Mouse (Mus musculus) embryo, embryonic 11.5 days (tissue): ENCODE data around the gene Rpl34.

Experiments used
- DNase-seq: peaks from one replicate; pipeline ENCODE4 v3.0.0-alpha.2; 2012; ENCODE audit warnings: low read depth, low spot score

Gene Rpl34

DNA sequence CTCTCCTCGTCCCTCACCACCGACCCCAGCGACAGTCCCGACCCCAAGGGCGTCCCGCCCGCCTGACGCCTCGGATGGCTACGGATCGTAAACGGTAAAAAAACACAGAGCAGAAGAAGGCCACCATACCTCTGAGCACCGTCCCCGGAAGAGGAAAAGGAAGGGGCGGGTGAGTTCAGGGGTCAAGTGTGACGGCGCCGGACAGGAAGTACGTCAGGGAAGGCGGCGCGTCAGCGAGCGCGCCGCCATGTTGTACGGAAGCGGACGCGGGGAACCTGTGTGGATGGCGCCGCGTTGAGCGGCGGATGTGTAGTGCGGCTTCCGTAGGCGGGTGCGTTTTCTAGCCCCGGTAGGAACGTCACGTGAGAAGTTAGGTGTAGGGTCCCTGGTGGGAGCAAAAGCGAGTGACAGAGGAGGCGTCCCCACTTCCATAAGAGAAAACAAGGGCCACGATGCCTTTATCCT lies at the start of gene Rpl34:
Rpl34 (minus strand) TSS at position 210 of the 465 bp plus-strand sequence.
- peak; percentile 91 for DNase-seq

DNA sequence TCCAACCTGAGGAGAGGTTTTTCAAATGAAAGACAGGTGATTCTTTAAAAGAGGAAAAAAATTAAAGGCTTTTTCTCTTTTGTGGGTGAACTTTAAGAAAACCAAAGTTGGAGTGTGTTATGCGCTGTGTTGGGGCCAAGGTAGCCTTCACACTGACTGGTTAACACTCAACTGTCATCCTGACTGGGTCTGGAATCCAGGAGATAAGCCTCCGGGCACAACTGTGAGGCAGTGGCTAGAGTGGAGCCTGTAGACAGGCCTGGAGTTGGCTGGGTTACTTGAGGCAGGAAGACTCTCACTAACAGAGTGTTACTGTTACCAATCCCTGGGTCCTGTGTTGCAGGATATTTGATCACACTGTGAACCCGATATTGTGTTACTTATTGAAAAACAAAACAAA lies 38.0 kb upstream of the Rpl34 start:
- DNase-seq, result no peak

DNA sequence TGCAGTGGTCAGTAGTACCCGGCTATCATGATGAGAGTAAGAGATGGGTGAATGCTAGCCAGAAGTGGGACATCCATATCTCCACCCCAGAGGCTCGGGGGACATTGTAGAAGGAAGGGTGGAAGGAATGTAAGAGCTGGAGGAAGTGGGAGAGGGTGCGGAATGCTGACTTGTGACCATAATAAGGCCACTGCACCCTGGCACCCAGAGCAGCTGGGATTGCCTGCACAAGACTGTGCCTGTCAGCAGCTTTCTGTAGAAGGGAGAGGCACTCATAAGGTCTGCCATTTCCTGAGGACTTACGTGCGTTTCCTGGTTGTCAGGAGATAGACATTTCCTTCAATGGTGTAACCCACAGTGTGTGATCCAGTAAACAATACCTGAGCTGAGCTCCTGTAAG lies 33.9 kb upstream of the Rpl34 start:
- DNase-seq, result no peak

DNA sequence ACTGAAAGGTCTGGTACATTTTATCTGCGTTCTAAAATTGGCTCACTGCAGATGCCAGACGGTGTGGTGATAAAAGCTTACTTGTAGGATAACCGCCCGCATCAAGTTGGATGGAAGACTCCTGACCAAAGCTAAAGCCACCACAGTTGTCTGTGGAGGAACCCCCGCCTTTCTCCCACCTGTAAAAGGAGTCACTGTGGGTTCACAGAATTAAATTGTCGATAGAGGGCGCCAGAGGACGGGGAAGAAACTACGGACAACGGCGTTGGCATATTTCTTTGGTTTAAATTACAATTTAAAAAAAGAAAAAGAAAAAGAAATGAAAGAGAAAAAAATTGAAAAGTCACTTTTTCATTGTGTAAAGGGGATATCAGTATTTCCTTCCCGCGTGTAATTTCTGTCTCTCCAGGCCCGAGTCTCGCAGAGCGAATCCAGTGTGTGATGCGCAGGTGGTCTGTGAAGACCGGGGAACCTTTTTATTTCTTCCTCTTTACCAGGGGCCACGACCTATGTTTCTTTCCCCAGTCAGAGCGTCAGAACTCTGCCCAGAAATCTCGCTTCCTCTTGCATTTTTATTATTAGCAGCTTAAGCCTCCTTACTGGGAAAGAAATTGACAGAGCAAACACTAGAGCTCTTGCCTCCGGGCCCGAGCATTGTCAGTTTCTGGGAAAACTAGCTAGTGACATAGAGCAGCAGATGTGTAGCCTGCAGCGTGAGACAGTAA lies 30.7 kb upstream of the Rpl34 start:
- peak; percentile 54 for DNase-seq

DNA sequence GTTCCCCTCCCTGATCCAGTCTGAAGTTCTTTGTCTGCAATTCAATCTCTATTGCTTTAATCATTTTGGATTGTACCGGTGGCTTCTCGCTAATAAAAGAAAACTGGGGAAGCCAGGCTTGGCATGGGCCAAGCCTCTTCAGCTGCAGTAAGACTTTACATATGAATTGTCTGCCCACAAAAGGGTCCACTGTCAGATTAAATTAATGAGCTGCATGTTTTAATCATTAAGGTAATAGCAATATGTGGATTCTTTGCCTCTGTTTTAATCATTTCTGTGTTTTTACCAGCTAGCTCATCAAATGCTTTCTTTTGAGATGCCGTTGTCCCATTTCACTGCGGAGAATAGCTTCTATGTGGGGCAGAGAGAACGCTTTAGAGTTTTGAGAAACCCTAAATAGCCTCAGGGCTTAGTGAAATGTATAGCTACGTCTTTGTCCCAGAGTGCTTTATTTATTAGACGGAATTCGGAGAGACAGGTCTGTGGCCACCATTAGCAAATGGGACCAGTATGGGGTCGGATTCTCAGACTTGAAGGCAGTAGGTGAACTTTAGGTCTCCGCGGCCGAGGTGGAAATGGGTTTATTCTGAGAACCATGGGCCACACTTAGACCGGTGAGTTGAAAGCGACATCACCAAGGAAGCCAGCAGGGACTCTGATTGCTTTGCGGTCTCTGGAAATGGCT lies 28.1 kb upstream of the Rpl34 start:
- DNase-seq, result no peak

DNA sequence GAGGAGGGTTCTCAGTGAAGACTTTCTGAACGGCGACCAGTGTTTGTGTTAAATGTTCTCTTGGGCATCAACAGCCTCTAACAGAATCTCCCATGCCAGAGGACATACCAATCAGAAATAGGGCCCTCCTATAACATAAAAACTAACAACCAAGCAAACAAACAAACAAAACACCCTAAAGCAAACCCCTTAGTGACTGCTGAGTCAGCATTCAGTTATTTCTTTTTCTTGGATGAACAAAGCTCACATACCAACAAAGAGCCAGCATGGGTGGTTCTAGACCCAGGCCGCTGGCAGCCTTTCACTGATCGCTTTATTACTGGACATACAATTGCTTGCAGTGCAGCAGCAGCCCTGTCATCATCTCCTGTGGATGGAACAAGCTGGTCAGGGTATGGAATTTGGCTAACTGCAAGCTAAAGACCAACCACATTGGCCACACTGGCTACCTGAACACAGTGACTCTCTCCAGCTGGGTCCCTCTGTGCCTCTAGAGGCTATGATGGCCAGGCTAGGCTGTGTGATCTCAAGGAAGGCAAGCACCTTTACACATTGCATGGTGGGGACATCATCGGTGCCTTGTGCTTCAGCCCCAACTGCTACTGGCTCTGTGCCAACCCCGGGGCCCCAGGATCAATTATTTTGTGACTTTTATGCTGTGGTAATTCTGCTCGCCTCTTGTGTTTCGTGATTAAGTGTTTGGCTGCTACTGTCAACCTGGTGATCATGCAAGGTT lies 27.1 kb upstream of the Rpl34 start:
- no peak for DNase-seq

DNA sequence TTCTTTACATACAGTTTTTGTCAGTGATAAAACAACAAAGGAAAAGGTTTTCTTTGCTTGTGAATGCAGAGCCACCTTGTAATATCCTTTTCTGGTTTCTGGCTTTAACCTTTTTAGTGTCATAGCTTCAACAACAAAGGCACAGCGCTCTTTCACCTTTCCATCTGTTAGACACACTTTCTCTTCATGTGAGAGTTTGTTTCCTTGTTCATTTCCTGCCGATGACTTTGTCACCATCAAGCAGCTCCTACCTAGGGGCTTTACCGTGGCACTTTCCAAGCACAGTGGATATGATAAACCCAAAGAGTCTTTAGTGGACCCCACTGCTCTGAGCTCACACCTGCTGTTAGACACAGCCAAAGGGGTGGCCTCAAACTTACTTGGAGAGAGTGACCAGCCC lies 19.0 kb upstream of the Rpl34 start:
- no peak for DNase-seq

DNA sequence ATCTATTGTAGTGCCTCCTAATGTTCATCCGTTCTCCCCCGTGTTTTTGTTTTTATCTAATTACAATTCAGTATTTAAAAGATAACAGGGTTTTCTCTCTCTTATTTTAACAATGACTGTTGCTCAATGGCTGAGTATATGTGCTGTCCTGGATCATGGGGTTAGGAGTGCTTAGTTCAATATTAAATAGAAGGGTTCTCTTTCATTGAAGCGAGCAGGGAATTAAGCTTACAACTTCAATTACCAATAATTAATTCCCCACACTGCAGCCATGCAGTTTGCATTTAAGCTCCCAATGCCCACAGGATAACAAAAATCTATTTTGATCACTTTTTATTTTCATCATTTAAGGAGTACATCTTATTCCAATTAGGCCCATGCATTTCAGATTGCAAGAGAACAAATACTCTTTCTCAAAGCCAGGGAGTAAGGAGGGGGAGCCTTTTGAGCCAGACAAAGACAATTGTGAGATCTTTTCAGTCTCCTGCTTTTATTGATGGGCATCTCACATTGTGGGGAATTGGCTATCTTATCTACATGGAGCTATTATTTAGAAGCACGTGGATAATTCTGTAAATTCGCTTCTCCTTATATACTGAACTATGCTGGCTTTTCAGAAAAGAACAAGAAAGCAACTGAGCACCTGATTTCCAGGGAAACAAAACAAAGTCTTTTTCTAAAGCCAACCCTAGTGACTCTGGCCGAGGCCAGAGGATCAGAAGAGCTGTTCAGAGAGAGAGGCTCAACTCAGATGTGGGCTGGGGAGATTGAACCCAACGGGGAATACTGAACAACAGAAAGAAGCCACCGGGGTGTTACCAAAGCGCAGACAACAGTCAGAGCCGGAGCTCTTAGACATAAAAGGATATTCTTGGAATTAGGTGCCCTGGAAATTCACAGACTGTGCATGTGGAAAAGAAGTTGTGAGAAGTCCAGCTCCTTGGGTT lies 16.7 kb upstream of the Rpl34 start:
- DNase-seq, result no peak

DNA sequence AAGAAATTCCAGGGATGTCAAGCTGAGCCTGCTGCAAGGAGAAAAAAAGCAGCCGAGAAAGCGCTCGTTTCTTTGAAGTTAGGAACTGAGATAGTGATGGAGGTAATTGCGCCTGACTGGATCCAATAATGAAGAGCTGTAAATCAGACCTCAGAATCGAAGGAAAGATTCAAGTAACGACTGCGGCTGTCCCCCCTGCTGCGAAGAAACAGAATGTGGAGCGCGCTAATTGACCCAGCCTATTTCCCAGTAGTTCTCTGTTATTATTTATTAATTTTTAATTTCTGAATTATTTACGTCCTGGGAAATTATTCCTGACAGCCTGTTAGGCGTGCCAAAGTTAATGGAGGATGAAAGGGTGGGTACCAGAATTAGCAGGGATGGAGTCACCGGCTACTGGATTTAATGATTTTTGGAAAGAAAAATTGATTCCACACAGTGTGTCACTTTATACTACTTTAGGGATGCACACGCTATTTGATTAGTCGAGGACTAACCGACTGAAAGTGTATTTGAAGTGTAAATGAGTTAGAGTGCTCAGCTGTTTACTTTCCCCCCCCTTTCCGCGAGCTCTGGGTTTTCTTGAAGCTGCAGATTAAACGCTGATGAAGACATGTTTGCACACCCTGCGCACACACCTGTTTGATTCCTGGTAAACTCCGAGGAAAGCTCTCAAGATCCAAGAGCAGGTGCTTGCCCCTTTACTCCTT lies 7.6 kb upstream of the Rpl34 start:
- DNase-seq, result no peak

DNA sequence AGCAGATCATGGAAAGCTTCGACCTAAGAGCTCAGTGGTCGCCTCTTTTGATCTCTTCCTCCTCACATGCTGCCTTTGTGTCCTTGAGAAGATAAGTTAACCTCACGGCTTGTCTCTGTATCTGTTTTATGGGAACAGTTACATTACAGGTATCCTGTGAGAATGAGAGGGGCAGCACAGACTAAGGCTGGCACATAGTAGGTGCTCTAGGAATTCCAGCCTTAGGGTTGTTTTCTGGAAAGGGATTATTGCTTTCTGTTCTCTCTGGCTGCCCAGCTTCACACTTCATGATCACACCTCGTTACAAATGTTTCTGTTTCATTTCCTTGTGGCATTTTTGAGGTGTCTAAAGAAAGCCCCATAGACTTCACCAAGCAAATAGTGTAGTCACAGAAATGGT lies 6.6 kb upstream of the Rpl34 start:
- no peak for DNase-seq

DNA sequence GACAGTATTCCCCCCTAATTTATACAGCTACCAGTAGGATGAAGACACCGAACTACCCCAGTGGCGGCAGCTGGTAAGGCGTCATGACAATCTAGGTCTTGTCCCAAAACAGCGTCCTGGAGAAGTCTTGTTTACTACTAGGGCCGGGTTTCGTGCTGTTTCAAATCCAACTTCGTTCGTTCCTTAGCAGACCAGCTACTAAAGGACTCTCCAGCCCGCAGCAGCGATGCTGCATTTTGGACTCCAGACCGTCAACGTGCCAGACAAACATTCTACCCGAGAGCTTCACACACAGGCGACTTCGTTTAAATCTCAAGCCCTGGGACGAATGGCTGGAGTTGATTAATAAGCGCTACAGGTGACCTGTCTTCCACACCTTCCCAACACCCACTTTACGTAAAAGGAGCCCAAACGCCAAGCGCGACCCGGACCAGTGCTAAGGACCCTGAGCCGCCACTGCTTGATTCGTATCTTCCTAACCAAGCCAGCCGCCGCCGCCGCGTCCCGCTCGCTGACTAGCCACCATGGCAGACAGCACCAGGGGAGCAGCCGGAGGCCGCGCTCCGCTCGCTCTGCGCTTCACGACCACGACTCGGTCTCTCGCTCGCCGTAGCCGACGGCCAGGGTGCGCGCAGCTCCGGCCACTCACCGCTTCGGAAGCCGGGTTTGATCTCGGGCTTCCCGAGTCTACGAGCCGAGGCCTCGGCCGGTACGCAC lies 568 bp downstream of the Rpl34 start:
- DNase-seq, result no peak

DNA sequence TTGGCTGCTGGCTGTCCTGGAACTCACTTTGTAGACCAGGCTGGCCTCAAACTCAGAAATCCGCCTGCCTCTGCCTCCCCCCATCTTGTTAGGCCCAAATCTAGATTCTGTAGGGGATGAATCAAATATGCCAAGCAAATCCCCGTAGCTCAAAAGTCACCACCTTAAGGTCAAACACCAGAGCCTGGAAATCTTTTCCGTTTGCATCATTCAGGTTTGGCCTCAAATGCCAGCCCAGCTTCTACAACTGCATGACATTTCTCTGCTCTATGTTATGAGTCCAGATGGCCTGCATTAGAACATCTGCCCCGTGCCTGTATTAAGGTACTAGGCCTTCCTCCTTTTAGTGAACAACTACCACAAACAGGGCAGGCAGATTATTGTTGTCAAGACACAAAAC lies 2.5 kb downstream of the Rpl34 start:
- DNase-seq, result no peak

DNA sequence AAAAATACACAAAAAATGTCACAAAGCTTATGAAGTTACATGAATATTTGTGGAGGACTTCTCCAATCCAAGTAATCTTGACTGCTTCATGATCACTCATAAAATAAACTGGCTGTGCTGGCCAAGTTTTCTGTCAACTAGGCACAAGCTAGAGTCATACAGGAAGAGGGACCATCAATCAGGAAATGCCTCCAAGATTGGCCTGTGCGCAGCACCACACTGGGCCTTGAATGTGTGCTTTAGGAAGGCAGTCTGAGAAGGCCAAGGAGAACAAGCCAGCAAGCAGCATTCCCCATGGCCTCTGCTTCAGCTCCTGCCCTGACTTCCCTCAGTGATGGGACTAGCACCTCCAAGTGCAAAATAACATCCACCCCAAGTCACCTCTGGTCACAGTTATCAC lies 3.2 kb downstream of the Rpl34 start:
- DNase-seq, result no peak

DNA sequence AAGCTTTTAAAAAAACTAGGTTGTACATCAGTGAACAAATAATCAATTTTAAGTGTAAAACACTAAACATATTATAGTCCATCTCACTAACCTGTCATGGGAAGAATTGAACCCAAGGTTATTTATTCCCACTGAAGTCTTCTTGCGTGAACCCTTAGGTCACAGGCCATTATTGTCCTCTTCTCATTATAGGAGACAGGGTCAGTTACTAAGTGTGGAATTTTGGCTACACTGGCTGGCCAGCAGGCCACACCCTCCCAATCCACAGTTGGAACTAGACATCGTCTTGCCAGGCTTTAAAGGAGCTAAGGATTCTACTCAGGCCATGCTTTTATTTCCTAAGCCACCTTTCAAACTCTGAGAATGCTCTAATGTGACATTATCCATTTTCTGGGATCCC lies 4.5 kb downstream of the Rpl34 start:
- no peak for DNase-seq

DNA sequence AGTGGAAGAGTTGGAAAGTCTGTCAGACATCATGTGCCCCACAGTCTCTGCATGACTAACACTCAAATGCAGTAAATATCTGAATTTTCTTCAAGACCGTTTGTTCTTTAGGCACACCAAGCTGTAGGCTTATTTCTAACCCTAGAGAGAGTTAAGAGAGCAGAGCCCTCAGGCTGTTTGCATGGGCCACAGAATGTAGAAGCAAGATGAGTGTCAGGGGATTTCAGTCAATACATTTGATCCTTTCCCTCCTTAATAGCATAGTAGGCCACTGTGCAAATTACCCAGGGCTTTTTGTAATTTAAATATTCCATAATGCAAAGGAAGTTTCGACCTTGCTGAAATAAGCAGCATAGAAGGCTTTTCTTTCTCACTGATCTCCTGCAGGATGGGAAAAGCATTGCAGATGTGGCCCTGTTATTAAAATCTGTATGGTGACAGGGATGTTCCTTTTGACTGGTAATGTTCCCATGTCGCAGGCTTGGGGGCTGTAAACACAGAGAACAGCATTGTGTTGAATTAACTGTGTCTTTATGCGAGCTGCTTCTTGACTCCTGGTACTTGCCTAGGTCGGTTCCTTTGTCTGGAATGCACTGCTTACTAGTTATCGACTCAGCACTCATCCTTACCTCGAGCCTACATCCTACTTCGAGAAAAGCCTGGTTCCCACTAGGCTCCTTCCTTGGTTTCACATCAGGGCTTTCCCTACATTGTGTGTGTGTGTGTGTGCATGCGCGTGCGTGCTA lies 7.3 kb downstream of the Rpl34 start:
- no peak for DNase-seq

DNA sequence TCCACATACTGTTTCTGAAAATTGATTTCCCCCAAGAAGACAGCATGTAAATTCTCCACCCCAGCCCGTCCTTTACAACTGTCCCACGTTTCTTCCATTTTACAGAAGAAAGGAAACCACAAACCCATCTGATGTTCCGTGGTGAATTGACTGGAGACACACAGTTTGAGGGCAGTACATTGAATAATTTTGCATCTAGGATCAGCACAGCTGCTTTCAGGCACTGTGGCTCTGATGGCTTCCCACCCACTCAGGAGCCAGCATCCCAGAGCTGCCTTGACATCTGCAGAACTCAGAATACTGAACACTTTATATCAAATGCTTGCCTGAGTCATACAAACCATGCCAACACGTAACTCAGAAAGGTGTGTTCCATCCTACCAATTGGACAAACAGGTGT lies 10.0 kb downstream of the Rpl34 start:
- DNase-seq, result no peak

DNA sequence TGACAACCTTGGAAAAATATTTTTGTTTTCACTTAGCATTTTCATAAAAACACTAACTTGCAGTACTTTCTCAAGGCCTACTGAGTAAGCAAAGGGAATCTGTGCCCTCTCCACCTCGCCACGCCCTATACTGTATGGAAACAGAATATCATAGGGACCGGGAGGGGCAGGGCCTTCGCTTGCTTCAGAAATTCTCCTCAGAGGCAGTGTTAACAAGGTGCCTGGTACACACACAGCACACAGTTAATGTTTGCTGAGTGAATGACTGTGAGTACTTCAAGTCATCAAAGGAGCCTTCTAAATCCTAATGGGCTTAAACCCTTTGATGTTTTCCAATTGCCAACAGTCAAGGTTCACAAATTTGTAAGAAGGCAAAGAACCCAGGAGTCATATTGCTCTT lies 11.3 kb downstream of the Rpl34 start:
- DNase-seq, result no peak

DNA sequence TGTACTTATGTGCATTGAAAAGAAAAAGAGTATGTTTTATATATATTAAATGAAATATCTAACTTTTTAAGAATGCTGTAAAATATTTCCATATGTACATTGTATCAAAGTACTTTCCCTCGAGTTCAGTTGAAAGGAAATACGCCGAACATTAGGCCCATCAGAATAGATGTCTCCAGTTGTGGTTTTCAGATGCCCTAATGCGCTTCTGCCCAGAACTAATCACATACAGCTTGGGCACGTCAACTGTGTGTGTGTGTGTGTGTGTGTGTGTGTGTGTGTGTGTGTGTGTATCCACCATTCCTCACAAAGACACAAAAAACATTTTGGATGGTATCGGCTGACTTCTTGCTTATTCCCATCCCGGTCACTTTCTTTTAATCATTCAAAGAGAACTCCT lies 13.6 kb downstream of the Rpl34 start:
- DNase-seq, result no peak

DNA sequence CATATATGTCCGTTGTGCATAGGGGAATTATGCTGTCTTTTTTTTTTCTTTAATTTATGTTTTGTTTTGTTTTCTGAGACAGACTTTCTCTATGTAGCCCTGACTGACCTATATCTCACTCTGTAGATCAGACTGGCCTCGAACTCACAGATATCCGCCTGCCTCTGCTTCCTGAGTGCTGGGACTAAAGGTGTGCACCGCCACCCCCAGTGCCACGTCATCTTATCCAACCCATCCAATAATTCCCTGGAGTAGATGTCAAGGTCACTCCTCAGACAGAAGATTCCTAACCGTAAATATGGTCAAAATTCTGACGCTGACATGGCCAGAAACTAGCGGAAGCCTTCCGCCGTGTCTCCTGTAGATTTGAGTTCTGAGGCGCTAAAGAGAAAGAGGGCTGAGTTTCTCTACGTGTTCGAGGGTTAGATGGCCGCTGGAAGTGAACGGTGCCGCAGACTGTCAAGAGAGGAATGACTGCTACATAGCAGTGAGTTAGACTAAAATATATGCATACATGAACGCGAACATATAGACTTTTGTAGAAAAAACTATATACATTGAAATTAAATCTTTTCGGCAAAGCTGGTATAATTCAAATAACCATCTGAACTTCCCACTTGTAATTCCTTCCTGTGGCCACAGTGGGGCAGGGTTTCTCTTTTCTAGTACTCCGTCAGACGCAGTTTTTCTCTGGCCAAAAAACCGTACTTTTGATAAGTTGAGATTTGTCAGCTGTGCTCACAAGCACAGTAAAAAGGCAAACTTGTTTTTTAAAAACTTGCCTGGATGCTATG lies 15.2 kb downstream of the Rpl34 start:
- DNase-seq, result peak; percentile 59
